Mouse (Mus musculus): ENCODE results near the gene Ccdc149.

DNA sequence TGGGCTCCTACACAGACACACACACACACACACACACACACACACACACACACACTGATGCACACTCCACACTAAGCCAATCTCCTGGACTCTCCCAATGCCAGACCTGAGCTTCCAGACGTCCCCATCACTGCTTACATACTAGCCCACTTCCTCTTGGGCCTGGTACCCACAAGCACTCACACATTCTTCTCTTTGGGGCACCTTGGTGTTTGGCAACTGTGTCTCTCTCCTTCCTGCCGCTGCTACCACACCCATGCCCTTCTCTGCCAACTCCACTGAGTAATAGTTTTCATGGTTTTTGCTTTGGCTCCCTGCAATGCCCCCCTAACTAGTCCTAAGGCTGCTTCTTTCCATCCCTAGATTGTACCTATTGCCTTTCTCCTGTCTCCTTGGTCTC lies 104.7 kb downstream of the Ccdc149 start:
- TF ChIP-seq CTCF (IDR thresholded peaks at IDR 0.05; ENCODE audit: low read depth, low read length): no peak
- TF ChIP-seq POLR2A (IDR thresholded peaks at IDR 0.05; ENCODE audit: borderline replicate concordance, low read depth, low read length): no peak
